Mouse (Mus musculus): ENCODE measurements around the gene Lamb3.
A peak's percentile ranks its signal among the peaks of the same experiment; 100 is the strongest.

Gene Lamb3

GRCm38 (mm10) chr1:193348261-193348962, 140.9 kb downstream of the Lamb3 start:
- no peak for DNase-seq

DNA sequence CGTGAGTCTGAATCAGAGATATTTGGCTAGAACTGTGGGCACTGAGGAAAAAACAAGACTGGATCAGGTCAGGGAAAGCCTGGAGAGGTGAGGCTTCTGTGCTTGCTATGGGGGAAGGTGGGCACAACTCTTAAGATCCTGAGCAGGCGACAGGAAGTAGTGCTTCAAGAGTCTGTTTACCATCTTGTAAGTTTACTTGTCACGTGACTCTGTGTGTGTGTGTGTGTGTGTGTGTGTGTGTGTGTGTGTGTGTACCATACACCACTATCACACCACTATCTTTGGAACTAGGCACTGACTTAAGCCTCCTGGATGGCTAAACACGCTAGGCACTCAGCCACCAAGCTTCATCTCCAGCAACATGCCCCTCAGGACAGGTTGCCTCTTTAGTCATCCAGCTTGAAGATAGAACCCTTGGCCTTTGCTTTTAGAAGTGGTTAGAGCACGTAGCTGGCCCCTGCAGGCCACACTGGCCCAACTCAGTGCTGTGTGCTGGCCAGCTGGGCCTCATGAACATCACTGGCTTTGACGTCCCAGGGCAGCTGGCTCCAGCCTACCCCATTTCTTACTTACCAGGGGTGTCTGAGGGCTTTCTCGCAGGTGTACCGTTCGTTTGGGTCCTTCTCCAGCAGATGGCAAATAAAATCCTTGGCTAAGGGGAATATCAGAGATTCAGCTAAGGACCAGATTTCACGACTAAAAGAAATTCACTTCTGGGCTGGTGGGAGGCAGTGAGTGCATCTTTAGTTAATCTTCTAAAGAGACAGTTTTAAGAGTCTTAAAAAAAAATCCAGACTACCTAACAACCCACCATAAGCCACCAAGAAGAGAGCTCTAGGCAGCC, 142.4 kb downstream of the Lamb3 start:
- DNase-seq = no peak

DNA sequence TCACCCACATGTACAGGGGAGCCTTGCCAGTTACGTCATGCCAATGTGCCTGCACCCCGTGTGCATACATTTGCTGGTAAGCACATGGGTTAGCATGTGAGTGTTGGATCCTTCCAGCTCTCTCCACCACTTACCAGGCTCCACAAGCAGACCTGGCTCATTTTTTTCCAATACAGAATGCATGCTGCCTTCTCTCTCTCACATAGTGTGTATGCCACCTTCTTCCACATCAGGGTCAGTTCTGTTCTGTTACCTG, 143.0 kb downstream of the Lamb3 start:
- no peak for DNase-seq

GRCm38 (mm10) chr1:193351583-193351982, 144.1 kb downstream of the Lamb3 start:
- DNase-seq = no peak

DNA sequence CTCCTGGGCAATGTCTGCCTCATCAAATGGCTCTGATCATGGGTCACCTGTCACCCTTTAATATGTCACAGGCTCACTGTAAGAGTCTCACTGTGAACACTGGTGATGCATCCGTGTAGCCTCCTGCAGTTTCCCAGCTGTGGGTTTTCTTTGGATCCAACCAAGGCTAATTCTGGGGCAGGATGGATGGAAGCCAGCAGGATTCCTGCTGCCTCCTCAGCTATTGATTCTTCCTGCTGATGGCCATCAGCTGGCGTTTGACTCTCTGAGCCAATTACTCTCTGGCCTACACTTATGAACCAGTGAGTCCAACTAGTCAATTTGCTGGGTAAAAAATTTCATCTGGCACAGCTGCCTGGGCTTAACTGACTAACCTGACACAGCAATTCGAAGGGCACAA, 151.7 kb downstream of the Lamb3 start:
- peak in 1 of 2 experiments; percentile 55 for DNase-seq

DNA sequence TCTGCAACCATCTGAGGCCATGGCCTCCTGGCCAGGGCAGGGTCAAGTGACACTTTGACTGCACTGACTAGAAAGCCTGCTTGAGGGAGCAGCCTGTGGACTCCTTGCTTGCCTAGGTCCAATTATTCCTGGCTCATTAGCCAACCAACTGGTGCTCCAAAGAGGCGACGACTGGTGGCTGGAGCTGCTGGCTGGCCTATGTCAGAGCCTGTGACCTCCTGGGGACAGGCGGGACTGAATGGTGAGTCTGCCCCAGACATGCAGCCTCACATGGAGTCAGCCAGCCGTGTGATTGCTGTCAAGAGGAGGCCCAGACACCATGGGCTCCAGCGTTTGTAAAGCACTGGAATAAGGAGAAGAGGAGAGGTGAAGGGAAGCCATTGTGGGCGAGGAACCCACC, 153.7 kb downstream of the Lamb3 start:
- no peak for DNase-seq

GRCm38 (mm10) chr1:193362078-193362477, 154.6 kb downstream of the Lamb3 start:
- DNase-seq = no peak

- DNase-seq = peak; percentile 50 to 58
These were observed 156.3 kb downstream of the Lamb3 start for GRCm38 (mm10) chr1:193363801-193364231.

DNA sequence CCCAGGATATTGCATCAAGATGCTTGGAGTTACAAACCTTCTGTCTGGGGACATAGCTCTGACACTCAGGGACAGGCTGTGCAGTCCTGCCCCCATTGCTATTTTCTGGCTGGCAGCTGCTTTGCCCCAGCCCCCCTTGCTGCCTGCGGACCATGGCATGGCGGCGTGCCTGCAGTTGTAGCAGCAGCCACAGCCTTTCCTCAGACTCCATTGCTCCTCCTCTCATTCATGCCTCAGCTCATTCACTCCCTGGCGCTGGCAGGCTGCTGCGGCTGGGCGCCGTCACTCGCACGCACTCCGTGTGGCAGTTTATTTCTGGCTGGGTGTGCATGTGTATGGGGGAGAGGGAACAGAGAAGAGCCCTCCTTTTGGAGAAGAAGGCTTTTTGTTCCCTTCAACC, 160.6 kb downstream of the Lamb3 start:
- peak; percentile 60 to 89 for DNase-seq

GRCm38 (mm10) chr1:193369091-193369490, 161.6 kb downstream of the Lamb3 start:
- no peak for DNase-seq

DNA sequence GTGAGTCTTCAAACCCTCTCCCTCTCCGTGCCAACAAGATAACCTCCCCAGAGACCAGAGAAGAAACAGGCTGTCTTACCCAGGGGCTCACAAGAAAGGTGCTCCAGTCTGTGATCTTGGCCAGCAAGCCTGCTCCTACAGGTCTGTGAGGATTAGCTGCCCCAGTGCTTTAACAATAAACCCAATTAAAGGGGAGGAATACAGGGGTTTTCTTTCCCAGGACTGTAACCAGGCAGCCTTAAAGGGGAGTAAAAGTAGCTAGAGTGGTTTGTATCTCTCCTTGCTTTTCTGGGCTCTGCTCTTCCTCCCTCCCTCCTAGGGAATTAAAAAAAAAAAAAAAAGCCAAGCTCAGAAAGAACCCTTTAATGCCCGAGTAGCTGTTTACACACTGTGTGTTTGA, 162.6 kb downstream of the Lamb3 start, which contains the start of gene Camk1g:
TSS of gene Camk1g (minus strand) at position 203 of the 400 bp plus-strand sequence.
- peak in 1 of 2 experiments; percentile 31 for DNase-seq

DNA sequence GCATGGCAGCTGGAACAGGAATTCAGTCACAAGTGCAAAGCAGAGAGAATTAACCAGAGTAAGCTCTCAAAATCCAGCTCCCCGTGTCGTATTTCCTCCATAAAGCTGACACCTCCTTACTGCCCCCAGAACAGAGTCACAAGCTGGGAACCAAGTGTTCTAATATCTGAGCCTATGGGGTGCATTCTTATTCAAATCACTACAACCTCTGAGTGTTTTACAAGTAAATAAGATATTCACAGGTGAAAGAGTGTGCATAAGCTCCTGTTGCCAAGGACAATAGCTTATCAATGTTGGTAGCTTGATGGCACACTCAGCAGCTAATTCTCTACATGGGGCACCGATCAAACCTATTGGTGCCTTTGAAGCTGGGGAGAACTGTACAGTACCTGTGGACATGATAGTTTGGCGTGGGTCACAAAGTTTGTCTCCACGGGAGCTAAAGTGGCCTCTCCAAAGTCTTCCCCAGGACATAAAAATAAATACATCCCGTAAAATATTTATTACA, 166.5 kb downstream of the Lamb3 start:
- no peak for DNase-seq

DNA sequence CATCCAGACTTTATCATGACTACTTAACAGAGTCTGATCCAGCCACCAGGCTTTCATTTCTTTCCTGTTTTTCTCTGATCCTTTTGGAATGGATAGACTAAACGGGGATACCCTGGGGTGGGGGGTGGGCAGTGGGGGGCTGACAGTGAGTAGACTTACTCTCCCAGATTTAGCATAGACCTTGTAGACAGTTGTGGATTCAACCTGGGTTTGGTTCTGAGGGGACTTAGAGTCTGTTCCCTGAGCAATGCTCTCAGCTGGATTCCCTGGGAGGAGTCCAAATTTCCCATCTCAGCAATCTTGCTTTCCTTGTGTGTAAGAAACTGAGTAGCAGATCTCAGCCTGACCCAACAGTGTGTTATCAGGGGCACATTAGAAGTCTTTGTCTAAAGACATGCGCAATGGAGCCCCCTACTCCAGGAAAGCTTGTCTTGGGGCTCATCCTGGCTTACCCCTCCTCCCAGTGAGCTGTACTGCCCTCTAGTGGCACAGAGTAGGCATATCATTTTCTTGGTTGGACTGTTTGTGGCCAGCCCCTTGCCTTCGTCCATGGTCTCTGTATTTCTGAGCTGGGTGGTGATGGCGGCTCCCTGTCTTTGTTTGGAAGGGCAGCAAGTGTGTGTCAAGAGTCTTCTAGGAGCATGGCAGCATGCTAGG, 169.1 kb downstream of the Lamb3 start:
- DNase-seq = peak; percentile 45 to 67

- DNase-seq = no peak
These were observed 172.1 kb downstream of the Lamb3 start for GRCm38 (mm10) chr1:193379634-193380033.

- DNase-seq = no peak
These were observed 173.4 kb downstream of the Lamb3 start for GRCm38 (mm10) chr1:193380877-193381276.

DNA sequence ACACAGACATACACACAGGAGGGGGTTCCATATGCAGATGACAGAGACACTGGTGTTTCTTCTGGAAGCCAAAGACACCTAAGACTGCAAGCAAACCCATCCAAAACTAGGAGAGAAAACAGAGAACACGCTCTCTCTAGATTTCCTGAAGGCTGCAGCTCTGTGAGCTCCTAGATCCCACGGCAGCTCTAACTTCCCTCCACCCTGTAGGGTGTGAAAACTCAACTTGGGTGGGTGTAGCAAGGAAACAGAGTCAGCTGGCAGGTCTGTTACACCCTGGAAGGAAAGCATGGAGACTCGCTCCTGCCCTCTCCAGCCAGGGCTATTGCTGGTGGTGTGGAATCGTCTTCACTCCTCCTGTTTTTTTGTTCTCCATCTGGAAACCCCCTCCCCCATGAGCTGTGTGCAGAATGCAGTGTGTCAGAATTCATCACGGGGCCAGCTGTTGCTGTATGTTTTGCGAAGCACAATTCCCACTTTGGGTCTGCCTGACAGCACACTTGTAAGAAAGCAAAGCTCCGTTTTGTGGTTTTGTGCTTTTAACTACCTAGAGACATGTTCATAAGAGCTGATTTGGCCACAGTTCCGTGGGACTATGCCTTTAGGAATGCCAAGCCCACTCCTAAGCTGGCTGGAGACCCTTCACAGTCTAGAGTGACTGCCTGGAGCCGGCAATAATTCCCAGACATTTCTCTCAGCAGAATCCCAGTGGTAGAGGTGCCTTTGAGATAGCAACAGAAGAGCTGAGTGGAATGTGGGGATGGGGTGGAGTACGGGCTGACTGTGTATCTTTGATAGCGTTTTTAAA, 174.3 kb downstream of the Lamb3 start:
- peak in 1 of 2 experiments; percentile 26 for DNase-seq

DNA sequence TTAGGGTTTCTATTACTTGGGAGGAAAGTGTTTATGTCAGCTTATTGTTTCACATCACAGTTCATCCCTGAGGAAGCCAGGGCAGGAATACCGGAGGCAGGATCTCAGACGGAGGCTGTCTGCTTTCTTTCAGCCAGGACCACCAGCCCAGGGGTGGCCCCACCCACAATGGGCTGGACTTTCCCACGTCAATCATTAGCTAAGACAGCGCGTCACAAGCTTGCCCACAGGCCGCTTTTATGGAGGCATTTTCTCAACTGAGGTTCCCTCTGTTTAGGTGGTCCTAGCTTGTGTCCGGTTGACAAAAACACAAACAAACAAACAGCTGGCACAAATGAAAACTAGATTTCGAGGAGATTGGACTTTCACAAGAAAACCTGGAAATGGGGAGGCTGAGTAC, 174.9 kb downstream of the Lamb3 start:
- peak; percentile 59 to 73 for DNase-seq

DNA sequence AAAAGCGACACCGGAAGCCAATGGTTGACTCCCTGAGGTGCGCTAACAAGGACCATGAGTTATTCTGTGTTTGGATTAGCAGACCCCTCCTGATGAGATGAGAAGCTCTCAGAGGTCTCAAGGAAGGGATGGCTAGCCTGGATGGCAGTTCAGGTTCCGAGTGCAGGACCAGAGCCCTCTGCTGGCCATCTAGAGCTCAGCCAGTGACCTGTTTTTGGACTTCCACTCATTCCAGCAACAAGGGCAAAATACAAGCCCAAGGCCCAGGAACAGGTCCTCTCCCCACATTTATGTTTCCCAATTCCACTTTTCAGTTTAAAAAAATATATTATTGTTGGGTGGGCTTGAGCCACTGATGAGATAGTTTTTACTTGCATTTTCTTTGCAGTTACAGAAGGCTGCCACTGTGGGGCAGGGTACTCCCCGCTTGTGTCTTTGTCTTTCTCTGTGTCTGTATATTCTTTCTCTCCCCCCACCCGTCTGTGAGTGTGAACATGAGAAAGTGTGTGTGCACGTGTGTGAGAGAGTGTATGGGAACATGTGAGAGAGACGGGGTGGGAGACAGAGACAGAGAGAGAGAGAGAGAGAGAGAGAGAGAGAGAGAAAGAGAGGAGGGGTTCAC, 175.5 kb downstream of the Lamb3 start:
- peak; percentile 50 to 61 for DNase-seq

- DNase-seq = peak; percentile 86 to 89
These were observed 178.6 kb downstream of the Lamb3 start for GRCm38 (mm10) chr1:193386136-193386535.

GRCm38 (mm10) chr1:193387241-193387640, 179.7 kb downstream of the Lamb3 start:
- no peak for DNase-seq

DNA sequence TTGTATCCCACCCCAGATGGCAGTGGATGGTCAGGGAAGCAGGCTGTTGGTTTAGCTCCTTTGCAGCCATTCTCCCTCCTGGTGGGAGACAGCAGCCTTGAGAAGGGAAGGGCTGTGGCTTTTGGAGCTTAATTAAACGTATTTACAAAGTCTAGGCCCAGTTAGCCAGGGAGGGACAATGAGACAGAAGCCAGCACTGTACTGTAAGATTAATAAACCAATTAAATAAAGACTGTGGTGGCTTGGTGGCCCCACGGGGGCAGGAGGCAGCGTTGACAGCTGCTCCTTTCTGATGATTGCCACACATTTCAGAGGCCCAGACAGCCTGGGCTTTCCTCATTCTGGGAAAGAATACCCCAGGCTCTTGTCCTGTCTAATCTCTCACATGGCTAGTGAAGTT, 182.0 kb downstream of the Lamb3 start:
- DNase-seq = peak in 1 of 2 experiments; percentile 34

GRCm38 (mm10) chr1:193390004-193390403, 182.5 kb downstream of the Lamb3 start:
- DNase-seq = no peak
